Mouse (Mus musculus) midbrain, embryonic 16.5 days (tissue): ENCODE data around the gene 1700012P22Rik. TPM values are rescaled to one million over a fixed set of nuclear protein-coding genes. Genes with fewer than 3 reads are reported as not detected.
A peak's percentile ranks its signal among the peaks of the same experiment; 100 is the strongest.

Experiments
- ATAC-seq: fragments of 200-750 bp; cut with Nextera tagmentation; 2 replicates; pipeline ENCODE4 v1.8.0; 2017; ENCODE audit warnings: moderate TSS enrichment
- H3K27ac ChIP-seq: fragments of 300-500 bp; sonication (generic); 2 replicates; pipeline ENCODE4 v1.5.1; 2014; ENCODE audit warnings: mild to moderate bottlenecking, low read length, mixed read lengths
- H3K27me3 ChIP-seq: fragments of 300-500 bp; sonication (generic); 2 replicates; pipeline ENCODE4 v1.6.1; 2014; ENCODE audit warnings: low read depth, low read length, mixed read lengths; ENCODE audit not compliant: control insufficient read depth, insufficient read depth
- H3K36me3 ChIP-seq: fragments of 300-500 bp; sonication (generic); 2 replicates; pipeline ENCODE4 v1.6.1; 2014; ENCODE audit warnings: mild to moderate bottlenecking, low read length, moderate library complexity, mixed read lengths; ENCODE audit not compliant: control insufficient read depth, insufficient read depth
- H3K4me1 ChIP-seq: fragments of 300-500 bp; sonication (generic); 2 replicates; pipeline ENCODE4 v1.6.1; 2014; ENCODE audit warnings: mild to moderate bottlenecking, low read length, mixed read lengths; ENCODE audit not compliant: control insufficient read depth, insufficient read depth
- H3K4me2 ChIP-seq: fragments of 300-500 bp; sonication (generic); 2 replicates; pipeline ENCODE4 v1.6.1; 2014; ENCODE audit warnings: mild to moderate bottlenecking, low read length, mixed read lengths
- H3K4me3 ChIP-seq: fragments of 300-500 bp; sonication (generic); 2 replicates; pipeline ENCODE4 v1.5.1; 2014; ENCODE audit warnings: low read depth, mild to moderate bottlenecking, low read length, moderate library complexity, mixed read lengths
- H3K9ac ChIP-seq: fragments of 300-500 bp; sonication (generic); 2 replicates; pipeline ENCODE4 v1.6.1; 2014; ENCODE audit warnings: low read depth, low read length, mixed read lengths
- H3K9me3 ChIP-seq: fragments of 300-500 bp; sonication (generic); replicated peaks from 2 replicates; pipeline ENCODE4 v1.6.1; 2014; ENCODE audit warnings: mild to moderate bottlenecking, low read length, mixed read lengths; ENCODE audit not compliant: control insufficient read depth, poor library complexity, severe bottlenecking
- WGBS: fragments of 180-500 bp; shearing (Covaris S2); extraction: QIAGEN DNeasy Blood & Tissue Kit; methylation state at CpG from one replicate; pipeline ENCODE4 v1.1.7; 2014; 5-methylcytosine and 5-hydroxymethylcytosine counted together
- polyA plus RNA-seq: library from polyadenylated mRNA; unstranded; fragments of >200 nt; fragmentation: Nextera tagmentation; extraction: Ambion mirVana; gene quantifications from 2 replicates; pipeline ENCODE4 v1.2.1, GENCODE M21; 2015

The 1700012P22Rik gene
- polyA plus RNA-seq, 1 experiment from 2014 or later = 0.38 TPM

DNA sequence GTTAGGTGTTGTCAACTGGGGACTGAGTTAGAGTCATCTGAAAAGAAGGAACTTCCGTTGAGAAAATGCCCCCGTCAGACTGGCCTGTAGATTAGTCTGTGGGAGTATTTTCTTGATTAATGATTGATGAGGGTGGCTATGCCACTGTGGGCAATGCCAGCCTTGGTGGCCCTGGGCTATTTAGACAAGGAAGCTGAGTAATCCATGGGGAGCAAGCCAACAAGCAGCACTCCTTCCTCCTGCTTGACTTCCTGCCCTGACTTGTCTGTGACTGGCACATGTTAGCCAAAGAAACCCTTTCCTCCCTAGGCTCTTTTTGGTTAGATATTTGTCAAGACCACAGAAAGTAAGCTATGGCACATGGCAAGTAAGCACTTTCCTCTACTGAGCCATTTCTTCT is 7.8 kb downstream of the 1700012P22Rik start:
- no peak overlapping the region for H3K9ac ChIP-seq
- no peak overlapping the region for H3K4me2 ChIP-seq
- no peaks in the 10 kb centered on the region for H3K36me3 ChIP-seq
- H3K4me3 ChIP-seq = no peak overlapping the region
- ATAC-seq = no peak
- no peaks in the 10 kb centered on the region for H3K27me3 ChIP-seq
- 79% methylated on average over 2 of the region's 2 CpGs for WGBS
- H3K9me3 ChIP-seq = peaks cover 24% of the 10 kb centered on the region
- H3K27ac ChIP-seq = no peak overlapping the region
- H3K4me1 ChIP-seq = no peaks in the 10 kb centered on the region

DNA sequence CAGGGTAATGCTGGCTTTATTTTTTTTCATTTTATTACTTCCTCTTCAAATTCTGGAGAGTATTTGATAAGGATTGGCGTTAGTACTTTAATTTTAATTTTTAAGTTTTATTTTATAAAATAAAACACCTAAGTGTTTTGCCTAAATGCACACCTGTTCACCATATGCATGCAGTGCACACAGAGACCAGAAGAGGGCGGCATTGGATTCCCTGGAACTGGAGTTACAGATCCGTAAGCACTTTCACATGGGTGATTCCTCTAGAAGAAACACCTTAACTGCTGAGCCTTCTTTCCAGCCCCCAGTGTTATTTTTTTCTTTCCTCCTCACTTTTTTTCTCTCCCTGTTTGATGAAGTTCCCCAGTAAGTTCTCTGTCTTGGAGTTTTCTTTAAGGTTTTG is 9.7 kb downstream of the 1700012P22Rik start:
- no peak for ATAC-seq
- Histone ChIP-seq H3K9ac (no peak overlapping the region), H3K27ac (no peak overlapping the region), H3K4me2 (no peak overlapping the region), H3K4me1 (no peaks in the 10 kb centered on the region), H3K27me3 (no peaks in the 10 kb centered on the region), H3K36me3 (no peaks in the 10 kb centered on the region), H3K4me3 (no peak overlapping the region), H3K9me3 (peaks cover 27% of the 10 kb centered on the region)
- WGBS = 29% methylated on average over 3 of the region's 3 CpGs

DNA sequence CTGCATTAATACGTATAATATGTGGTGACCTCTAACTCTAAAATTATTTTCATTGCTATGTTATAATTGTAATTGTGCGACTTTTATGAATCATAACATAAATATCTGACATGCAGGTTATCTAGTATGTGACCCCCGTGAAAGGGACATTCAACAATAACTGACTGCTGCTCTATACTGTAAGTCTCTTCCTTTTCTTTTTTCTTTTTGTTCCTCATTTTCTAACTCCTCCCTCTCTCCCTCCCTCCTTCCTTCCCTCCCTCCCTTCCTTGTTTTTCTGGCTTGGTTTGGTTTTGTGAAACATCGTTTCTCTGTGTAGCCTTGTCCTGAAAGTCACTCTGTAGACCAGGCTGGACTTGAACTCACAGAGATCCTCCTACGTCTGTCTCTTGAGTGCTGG is 14.0 kb downstream of the 1700012P22Rik start:
- Histone ChIP-seq H3K4me2 (no peak overlapping the region), H3K4me3 (no peak overlapping the region), H3K9ac (no peak overlapping the region), H3K36me3 (no peaks in the 10 kb centered on the region), H3K27ac (no peak overlapping the region), H3K27me3 (no peaks in the 10 kb centered on the region), H3K9me3 (peaks cover 27% of the 10 kb centered on the region), H3K4me1 (no peaks in the 10 kb centered on the region)
- WGBS = 75% methylated on average over 5 of the region's 5 CpGs
- no peak for ATAC-seq

DNA sequence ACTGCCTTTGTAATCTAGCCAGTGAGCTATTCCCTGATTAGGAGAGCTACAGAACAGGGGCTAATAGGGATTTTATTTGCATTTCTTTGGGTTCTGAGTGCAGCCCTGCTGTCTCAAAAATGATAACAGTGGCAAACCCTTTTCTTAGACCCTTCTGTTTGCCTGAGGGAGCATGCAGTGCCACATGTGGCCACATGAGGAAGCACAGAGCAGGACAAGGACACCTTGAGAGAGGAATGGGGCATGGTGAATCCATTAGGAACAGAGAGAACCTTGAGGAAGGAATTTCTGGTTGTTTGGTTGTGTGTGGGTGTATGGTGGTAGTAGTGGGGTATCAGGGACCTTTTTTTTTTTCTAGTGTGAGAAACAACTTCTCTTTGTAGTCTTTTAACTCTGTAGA is 17.9 kb downstream of the 1700012P22Rik start:
- Histone ChIP-seq H3K9ac (no peak overlapping the region), H3K4me2 (no peak overlapping the region)
- ATAC-seq = no peak

DNA sequence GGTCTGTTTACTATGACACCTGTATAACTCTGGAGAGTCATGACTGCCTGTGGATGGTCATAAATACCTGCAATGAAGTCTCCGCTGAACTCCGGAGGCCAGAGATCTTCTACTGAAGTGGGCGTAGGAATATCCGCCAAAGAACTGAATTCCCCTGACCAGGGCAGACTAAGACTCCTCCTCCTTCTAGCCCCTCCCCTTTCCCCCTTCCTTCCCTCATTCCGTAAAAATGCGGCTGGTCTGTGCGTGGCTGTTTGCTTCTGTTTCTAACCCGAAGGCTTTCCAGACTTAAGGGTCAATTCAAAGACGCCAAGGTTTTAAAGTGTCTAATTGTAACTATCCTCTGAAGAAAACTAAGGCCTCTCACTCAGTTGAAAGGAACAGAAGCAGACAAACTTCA is 30.3 kb downstream of the 1700012P22Rik start, which contains the start of gene Pramef12:
TSS of gene Pramef12 (minus strand) at position 175 of the 400 bp plus-strand sequence.
- no peak within 1 kb of the TSS for H3K4me2 ChIP-seq
- no peak within 1 kb of the TSS for H3K27ac ChIP-seq
- ATAC-seq = no peak
- H3K27me3 ChIP-seq = no peaks in the 10 kb centered on the region
- H3K9ac ChIP-seq = no peak within 1 kb of the TSS
- H3K4me1 ChIP-seq = no peaks in the 10 kb centered on the region
- H3K36me3 ChIP-seq = no peaks in the 10 kb centered on the region
- H3K4me3 ChIP-seq = no peak within 1 kb of the TSS
- WGBS = 88% methylated on average over 9 of the region's 9 CpGs
- peaks cover 27% of the 10 kb centered on the region for H3K9me3 ChIP-seq

More for the DNA sequence above, 17.9 kb downstream of the 1700012P22Rik start:
- no peaks in the 10 kb centered on the region for H3K4me1 ChIP-seq
- no peaks in the 10 kb centered on the region for H3K27me3 ChIP-seq
- no peak overlapping the region for H3K27ac ChIP-seq
- H3K9me3 ChIP-seq = peaks cover 27% of the 10 kb centered on the region
- no peak overlapping the region for H3K4me3 ChIP-seq
- no peaks in the 10 kb centered on the region for H3K36me3 ChIP-seq

DNA sequence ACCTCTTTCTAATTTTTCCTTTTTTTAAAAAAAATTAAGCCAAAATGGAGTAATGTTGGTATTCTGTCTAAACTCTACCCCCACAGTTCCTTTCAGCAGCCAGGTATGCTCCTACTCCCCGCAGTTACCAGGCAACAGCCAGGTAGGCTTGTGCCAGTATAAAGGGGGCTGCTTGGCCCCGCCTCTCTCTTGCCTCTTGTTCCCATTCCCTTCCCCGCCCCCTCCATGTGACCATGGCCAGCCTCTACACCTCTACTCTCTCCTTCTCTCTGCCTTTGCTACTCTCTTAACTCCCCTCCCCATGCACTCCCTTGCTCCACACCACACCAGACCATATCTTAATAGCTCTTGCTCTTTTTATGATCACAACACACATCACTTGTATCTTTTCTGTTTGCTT is 32.3 kb downstream of the 1700012P22Rik start:
- H3K9me3 ChIP-seq = peaks cover 24% of the 10 kb centered on the region
- no peak overlapping the region for H3K4me3 ChIP-seq
- no peaks in the 10 kb centered on the region for H3K27me3 ChIP-seq
- H3K4me1 ChIP-seq = no peaks in the 10 kb centered on the region
- no peak overlapping the region for H3K9ac ChIP-seq
- no peak overlapping the region for H3K27ac ChIP-seq
- H3K4me2 ChIP-seq = no peak overlapping the region
- no peak for ATAC-seq
- WGBS = 54% methylated on average over 3 of the region's 3 CpGs
- no peaks in the 10 kb centered on the region for H3K36me3 ChIP-seq

DNA sequence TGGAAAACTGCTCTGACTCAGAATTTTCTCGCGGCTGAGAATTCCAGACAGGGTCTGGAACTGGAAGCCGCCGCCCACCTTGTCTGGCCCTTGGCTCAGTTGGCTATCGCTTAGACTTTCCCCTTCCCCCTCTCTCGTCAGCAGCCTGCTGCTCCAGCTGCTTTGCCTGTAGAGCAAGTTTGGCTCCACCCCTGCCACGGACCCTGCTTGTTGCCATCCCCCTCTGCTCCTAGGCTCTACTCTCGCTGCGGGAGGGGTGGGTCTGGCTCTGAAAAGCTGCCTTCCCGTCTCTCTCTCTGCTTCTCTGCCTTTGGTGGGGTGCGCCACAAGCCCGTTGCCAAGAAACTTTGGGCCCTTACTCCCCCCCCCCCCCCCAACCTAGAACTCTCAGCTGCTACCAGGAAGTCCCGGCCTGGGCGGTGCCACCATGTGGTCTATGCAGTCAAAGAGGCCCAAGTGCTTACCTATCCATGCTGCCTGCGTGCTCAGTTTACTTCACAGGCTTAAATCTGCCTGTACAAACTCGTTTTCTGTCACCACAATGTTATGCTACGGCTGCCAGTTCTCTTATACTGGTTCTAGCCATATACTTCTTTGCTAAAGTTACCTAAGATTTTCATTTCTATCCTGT is 34.0 kb downstream of the 1700012P22Rik start:
- Histone ChIP-seq H3K9me3 (peaks cover 14% of the 10 kb centered on the region), H3K9ac (no peak overlapping the region), H3K4me1 (no peaks in the 10 kb centered on the region), H3K27ac (no peak overlapping the region), H3K4me2 (peak overlapping the region; percentile 25; the same call in 1 of the 2 replicates), H3K4me3 (no peak overlapping the region), H3K36me3 (no peaks in the 10 kb centered on the region), H3K27me3 (no peaks in the 10 kb centered on the region)
- no peak for ATAC-seq
- 11% methylated on average over 17 of the region's 17 CpGs for WGBS

DNA sequence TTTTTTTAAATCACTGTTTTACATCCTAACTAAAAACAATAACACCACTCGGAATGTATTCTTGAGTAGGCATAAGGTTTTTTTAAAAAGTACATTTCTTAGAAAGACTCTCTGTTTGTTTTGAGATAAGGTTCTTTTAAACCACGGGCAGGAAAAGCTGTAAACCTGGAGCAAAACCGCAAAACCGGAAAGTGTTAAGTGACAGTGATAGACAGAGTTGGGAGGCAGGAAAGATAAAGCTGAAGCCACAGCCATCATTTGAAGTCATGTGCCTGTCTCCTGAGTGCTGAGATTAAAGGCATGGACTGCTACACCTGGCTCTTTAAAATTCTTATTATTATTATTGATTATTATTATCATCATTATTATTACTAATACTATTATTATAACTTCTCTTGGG is 35.9 kb downstream of the 1700012P22Rik start:
- no peaks in the 10 kb centered on the region for H3K27me3 ChIP-seq
- no peak for ATAC-seq
- WGBS = 86% methylated on average over 4 of the region's 4 CpGs

DNA sequence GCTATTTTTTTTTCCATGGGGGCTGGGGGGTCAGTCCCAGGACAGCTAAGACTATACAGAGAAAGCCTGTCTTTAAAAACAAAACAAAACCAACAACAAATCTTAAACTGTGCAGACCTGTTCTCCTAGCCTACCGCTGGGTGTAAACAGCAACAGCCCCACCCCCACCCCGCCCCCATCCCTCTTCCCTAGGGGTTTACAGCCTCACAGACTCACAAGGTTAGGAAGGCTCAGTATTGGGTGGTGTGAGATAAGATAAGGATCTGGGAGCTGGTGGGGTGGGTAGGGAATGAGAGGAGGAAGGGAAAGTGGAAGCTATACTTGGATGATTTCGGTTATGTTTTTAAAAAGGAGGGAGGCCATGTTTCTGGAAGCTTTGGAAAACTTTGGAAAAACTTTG is 42.3 kb downstream of the 1700012P22Rik start:
- Histone ChIP-seq H3K4me1 (no peaks in the 10 kb centered on the region), H3K4me3 (no peak overlapping the region), H3K27ac (no peak overlapping the region)

More for the DNA sequence above, 35.9 kb downstream of the 1700012P22Rik start:
- peaks cover 11% of the 10 kb centered on the region for H3K9me3 ChIP-seq
- H3K36me3 ChIP-seq = no peaks in the 10 kb centered on the region
- no peak overlapping the region for H3K4me3 ChIP-seq
- H3K4me2 ChIP-seq = no peak overlapping the region
- H3K4me1 ChIP-seq = no peaks in the 10 kb centered on the region
- H3K9ac ChIP-seq = no peak overlapping the region
- no peak overlapping the region for H3K27ac ChIP-seq

More for the DNA sequence above, 42.3 kb downstream of the 1700012P22Rik start:
- Histone ChIP-seq H3K27me3 (no peaks in the 10 kb centered on the region), H3K9ac (no peak overlapping the region), H3K4me2 (no peak overlapping the region), H3K9me3 (peaks cover 24% of the 10 kb centered on the region; the same call in 1 of the 2 replicates), H3K36me3 (no peaks in the 10 kb centered on the region)
- ATAC-seq = no peak
- 37% methylated on average over 3 of the region's 3 CpGs for WGBS
